7 mouse cellular contexts compared by ENCODE assay signal in genomic region chr8:95716546-95717335, GRCm38 (mm10). TPM values are rescaled to one million over a fixed set of nuclear protein-coding genes. Genes with fewer than 3 reads are reported as not detected.
DNase-seq lines count a peak whose midpoint lies in the region; ATAC-seq lines count a peak whose summit lies in the region.

No protein-coding gene starts in this region.

- H3K4me2 ChIP-seq in embryonic facial prominence, embryonic 12.5 days (replicated peaks) = peak overlapping the region; percentile 91
- H3K4me2 ChIP-seq in midbrain, embryonic 16.5 days (ENCODE audit: low read length) = peak overlapping the region; percentile 92

- peak overlapping the region; percentile 97 for H3K4me3 ChIP-seq in megakaryocyte, embryonic 14.5 days (replicated peaks)
- peak overlapping the region; percentile 75 for H3K4me3 ChIP-seq in embryonic facial prominence, embryonic 12.5 days
- peak overlapping the region; percentile 59 for H3K4me3 ChIP-seq in midbrain, embryonic 16.5 days (ENCODE audit: low read depth, low read length)

- H3K4me1 ChIP-seq in megakaryocyte, embryonic 14.5 days = peaks cover 55% of the 10 kb centered on the region
- H3K4me1 ChIP-seq in embryonic facial prominence, embryonic 12.5 days = peaks cover 15% of the 10 kb centered on the region
- peaks cover 16% of the 10 kb centered on the region for H3K4me1 ChIP-seq in midbrain, embryonic 16.5 days (ENCODE audit: control insufficient read depth, insufficient read depth, low read length)

- peak overlapping the region; percentile 70 for H3K27ac ChIP-seq in embryonic facial prominence, embryonic 12.5 days
- peak overlapping the region; percentile 65; the same call in 1 of the 2 replicates for H3K27ac ChIP-seq in midbrain, embryonic 16.5 days (ENCODE audit: low read length)

- peaks cover 65% of the 10 kb centered on the region for H3K36me3 ChIP-seq in megakaryocyte, embryonic 14.5 days (replicated peaks; ENCODE audit: low read length)
- H3K36me3 ChIP-seq in embryonic facial prominence, embryonic 12.5 days = peaks cover 44% of the 10 kb centered on the region
- H3K36me3 ChIP-seq in midbrain, embryonic 16.5 days (ENCODE audit: control insufficient read depth, insufficient read depth, low read length) = peaks cover 18% of the 10 kb centered on the region

- no peak for ATAC-seq in megakaryocyte, adult 5-6 weeks (ENCODE audit: poor library complexity, severe bottlenecking)
- no peak for ATAC-seq in embryonic facial prominence, embryonic 12.5 days (ENCODE audit: insufficient number of reproducible peaks, insufficient read depth, low FRiP score, low TSS enrichment)
- ATAC-seq in midbrain, embryonic 16.5 days = no peak

- WGBS in embryonic facial prominence, embryonic 12.5 days = 19% methylated on average over 21 of the region's 21 CpGs
- 20% methylated on average over 21 of the region's 21 CpGs for WGBS in midbrain, embryonic 16.5 days

- H3K9me3 ChIP-seq in megakaryocyte, embryonic 14.5 days = no peaks in the 10 kb centered on the region
- H3K9me3 ChIP-seq in embryonic facial prominence, embryonic 12.5 days = no peaks in the 10 kb centered on the region
- no peaks in the 10 kb centered on the region for H3K9me3 ChIP-seq in midbrain, embryonic 16.5 days (replicated peaks; ENCODE audit: control insufficient read depth, low read length, poor library complexity, severe bottlenecking)

- peak; percentile 28 for DNase-seq in induced T-regulatory cell, adult 2 months (ENCODE audit: low read depth)
- DNase-seq in layer of hippocampus, postnatal 14 days (ENCODE audit: low spot score in 2 of 2) = no peak
- no peak for DNase-seq in ovary, postnatal 10 days (ENCODE audit: low spot score)

- peak overlapping the region; percentile 84 for H3K9ac ChIP-seq in embryonic facial prominence, embryonic 12.5 days
- H3K9ac ChIP-seq in midbrain, embryonic 16.5 days (ENCODE audit: low read depth, low read length) = peak overlapping the region; percentile 69

- no peaks in the 10 kb centered on the region for H3K27me3 ChIP-seq in megakaryocyte, embryonic 14.5 days (replicated peaks)
- H3K27me3 ChIP-seq in embryonic facial prominence, embryonic 12.5 days = no peaks in the 10 kb centered on the region
- no peaks in the 10 kb centered on the region for H3K27me3 ChIP-seq in midbrain, embryonic 16.5 days (ENCODE audit: control insufficient read depth, insufficient read depth, low read depth, low read length)

RNA-seq across cellular contexts. Expression of gene Setd6, which starts 1.1 kb away (rescaled TPM):
- 2.0 and 3.7 TPM in 2 replicates for polyA plus RNA-seq in megakaryocyte, embryonic 14.5 days (2012; ENCODE audit: insufficient read depth, low replicate concordance)
- total RNA-seq in megakaryocyte, adult 5-6 weeks (2015) = 17.3 and 19.3 TPM in 2 replicates
- total RNA-seq in megakaryocyte, adult 5-6 weeks (2017) = 18.3 and 23.5 TPM in 2 replicates
- polyA plus RNA-seq in embryonic facial prominence, embryonic 12.5 days (2016; fragmentation: Nextera tagmentation; extraction: Ambion mirVana) = 19.5 and 21.4 TPM in 2 replicates
- polyA plus RNA-seq in midbrain, embryonic 16.5 days (2015; fragmentation: Nextera tagmentation; extraction: Ambion mirVana) = 34.3 TPM in 2 replicates
- total RNA-seq in layer of hippocampus, postnatal 14 days (2021) = 10 to 100 TPM; 16.2 to 20.0 TPM

RNA-seq across cellular contexts. Expression of gene Ndrg4, which starts 40.0 kb away (rescaled TPM):
- polyA plus RNA-seq in megakaryocyte, embryonic 14.5 days (2012; ENCODE audit: insufficient read depth, low replicate concordance) = 30.6 and 36.1 TPM in 2 replicates
- total RNA-seq in megakaryocyte, adult 5-6 weeks (2015) = not detected in 2 replicates
- not detected in 2 replicates for total RNA-seq in megakaryocyte, adult 5-6 weeks (2017)
- 27.3 and 34.4 TPM in 2 replicates for polyA plus RNA-seq in embryonic facial prominence, embryonic 12.5 days (2016; fragmentation: Nextera tagmentation; extraction: Ambion mirVana)
- 394 and 511 TPM in 2 replicates for polyA plus RNA-seq in midbrain, embryonic 16.5 days (2015; fragmentation: Nextera tagmentation; extraction: Ambion mirVana)
- 1,000 to 10,000 TPM; 1,455 to 1,520 TPM for total RNA-seq in layer of hippocampus, postnatal 14 days (2021)

Comparison
In these comparisons a context has a peak if more than half of its experiments do, and no peak if none do; other contexts are left out.
1. RNA of gene Ndrg4, which starts 40.0 kb away (polyA plus RNA-seq): 394 to 511 TPM in midbrain, embryonic 16.5 days; 30.6 to 36.1 TPM in megakaryocyte, embryonic 14.5 days and 27.3 to 34.4 TPM in embryonic facial prominence, embryonic 12.5 days; every median in the first group is over 10 times any median in the second.
2. Peak in every context shown above with its lines, with median percentiles within 50 percentile points of each other: H3K4me3 ChIP-seq.